Mouse (Mus musculus) layer of hippocampus, adult 18-20 months (tissue): ENCODE data around the gene Hvcn1. TPM values are rescaled to one million over a fixed set of nuclear protein-coding genes. Genes with fewer than 3 reads are reported as not detected.

Experiments
- DNase-seq, 2 experiments: peaks; one replicate each; pipeline ENCODE4 v3.0.0; 2022; ENCODE audit warnings: low spot score in 2 of 2
- total RNA-seq, 2 experiments: library from RNA; stranded (reverse); gene quantifications; 2 replicates each; pipeline ENCODE4 v1.2.3; 2021

Hvcn1 gene
- total RNA-seq, 2 experiments from 2014 or later, result 2.4 to 3.1 TPM

DNA sequence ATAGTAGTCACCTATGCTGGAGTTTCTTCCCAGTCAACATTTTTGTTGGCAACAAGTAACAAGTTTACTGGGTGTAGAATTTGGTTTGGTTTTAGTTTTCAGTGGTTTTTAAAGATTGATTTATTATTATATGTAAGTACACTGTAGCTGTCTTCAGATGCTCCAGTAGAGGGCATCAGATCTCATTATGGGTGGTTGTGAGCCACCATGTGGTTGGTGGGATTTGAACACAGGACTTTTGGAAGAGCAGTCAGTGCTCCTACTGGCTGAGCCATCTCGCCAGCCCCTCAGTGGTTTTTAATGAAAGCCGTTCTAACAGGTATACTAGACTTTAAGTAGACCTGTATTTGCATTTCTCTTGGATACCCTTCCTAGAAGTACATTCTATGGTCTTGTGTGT, 59.3 kb downstream of the Hvcn1 start:
- DNase-seq, result no peak

DNA sequence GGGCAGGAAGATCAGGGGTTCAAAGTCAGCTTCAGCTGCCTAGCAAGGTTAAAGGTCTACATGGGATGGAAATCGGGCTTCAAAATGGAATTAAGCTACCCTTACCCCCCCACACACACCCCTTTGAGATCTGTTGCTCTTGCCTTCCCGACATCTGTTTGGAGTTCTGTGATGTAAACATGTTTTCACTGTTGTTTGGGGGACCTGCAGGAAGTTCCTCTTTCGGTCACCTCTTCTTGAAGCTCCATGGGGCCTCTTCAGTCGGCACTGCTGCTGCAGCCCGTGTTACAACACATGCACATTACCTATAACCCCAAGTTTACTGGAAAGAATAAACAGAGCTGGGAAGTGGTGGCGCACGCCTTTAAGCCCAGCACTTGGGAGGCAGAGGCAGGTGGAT, 60.5 kb downstream of the Hvcn1 start:
- no peak for DNase-seq

DNA sequence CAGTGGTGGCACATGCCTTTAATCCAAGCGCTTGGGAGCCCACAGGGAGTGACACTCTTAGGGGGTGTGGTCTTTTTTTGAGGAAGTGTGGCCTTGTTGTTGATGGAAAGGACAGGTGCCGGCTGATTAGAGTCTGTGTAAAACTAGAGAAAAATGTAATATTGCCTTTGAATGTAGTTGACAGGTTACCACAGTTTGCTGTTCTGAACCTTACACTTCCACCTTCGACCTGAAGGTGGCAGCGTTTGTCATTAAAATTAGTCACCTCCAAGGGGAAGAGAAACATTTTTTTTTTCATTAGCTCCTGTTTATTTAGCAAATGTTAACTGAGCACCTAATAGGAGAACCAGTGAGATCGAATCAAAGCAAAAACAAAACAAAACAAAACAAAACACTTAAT, 61.3 kb downstream of the Hvcn1 start:
- DNase-seq, result peak; percentile 45 to 87

DNA sequence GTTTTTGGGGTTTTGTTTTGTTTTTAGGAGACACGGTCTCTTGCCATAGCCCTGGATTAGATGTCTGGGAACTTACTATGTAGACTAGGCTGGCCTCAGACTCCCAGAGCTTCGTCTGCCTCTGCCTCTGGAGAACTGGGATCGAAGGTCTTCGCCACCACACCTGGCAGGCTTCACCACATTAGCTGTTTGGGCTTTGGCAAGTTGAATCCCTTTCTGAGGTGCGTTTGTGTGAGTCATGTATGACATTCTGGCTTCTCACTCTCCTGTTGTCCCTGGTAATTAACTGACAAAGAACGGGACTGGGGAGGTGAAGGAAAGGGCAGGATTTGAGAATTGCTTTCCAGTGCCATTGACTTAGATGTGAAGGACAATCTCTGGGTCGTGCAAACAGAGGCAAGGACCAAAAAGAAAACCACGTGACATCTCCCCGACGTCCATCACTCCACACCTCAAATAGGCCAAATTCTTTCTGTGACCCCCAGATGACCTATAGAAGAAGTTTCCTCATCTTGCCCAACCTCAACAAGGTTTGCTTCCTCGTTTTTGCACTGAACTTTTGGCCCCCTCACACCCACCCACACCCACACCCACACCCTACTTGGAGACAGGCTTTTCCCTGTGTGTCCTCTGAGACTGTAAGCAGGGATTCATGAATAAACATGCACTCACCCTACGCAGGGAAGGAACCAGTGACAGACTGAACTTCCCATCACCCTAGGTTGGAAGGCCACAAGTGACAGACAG, 62.4 kb downstream of the Hvcn1 start:
- DNase-seq, result no peak

DNA sequence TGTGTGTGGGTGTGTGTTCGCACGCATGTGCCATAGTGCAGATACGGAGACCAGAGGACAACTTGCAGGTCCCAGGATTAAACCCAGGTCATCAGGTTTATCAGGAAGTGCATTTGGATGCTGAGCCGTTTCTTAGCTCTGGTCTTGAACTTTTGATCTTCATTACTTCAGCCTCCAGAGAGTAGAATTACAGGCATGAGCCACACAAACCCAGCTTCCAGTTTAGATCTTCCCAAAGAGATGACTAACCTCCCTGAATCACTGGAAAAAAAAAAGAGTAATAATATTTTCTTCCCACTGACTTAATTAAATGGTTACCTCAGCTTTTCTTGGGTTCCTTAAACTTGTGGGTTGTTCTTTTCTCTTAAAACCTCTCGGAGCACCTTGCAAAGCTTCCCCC, 66.2 kb downstream of the Hvcn1 start:
- DNase-seq, result no peak

DNA sequence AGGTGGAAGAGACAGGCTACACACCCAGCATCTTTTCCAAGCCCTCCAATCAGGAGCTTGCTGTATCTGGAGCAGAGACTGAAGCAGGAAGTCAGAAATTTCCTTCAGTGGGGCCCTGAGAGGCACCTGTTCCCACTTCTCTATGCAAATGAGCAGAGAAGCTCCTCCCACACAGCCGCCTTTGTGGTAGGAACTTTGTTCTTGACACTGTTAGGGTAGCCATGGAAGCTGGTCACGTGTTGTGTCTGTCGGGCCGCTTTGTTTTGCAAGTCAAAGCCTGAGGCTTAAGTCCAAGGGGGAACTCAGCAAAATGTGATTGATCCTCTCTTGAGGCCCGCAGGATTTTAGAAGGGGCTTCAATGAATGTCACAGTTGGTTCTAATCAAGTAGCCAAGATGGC, 68.2 kb downstream of the Hvcn1 start:
- no peak for DNase-seq

DNA sequence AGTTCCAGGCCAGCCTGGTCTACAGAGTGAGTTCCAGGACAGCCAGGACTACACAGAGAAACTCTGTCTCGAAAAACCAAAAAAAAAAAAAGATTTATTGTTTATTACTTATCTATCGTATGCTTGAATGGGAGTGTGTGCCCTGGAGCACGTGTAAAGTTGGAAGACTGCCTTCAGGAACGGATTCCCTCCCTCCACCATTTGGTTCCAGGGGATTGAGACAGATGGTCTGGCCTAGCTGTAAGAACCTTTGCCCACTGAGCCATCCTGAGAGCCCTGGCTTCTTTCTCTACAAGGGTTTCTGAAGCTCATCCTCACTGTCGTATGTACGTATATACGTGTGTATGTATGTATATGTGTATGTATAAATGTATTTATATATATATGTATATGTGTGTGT, 72.3 kb downstream of the Hvcn1 start:
- DNase-seq, result no peak

DNA sequence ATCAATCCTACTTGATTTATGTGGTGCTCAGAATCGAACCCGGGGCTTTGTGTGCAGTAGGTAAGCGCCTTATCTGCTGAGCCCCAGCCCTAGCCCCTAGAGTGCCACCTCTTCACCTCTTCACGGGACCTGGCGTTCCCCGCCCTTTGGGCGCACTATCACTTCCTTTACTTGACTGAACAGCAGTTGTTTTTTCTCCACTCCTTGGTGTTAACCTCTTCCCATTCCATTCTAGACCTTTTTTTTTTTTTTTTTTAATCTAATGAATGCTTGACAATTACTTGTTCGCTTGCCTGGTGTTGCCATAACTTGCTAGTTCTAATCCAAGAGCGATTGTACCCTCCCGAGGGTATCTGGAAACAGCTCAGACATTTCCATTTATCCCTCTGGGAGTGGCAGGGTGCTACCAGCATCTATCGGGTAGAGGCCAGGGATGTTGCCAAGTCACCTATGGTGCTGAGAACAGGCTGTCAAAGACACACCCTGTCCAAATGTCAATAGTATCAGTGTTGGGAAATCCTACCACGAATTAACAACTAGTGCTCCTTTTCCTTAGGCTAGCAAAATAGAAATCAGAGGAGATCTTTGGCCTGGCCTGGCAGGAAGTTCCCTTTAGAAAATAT, 73.3 kb downstream of the Hvcn1 start:
- DNase-seq, result no peak

DNA sequence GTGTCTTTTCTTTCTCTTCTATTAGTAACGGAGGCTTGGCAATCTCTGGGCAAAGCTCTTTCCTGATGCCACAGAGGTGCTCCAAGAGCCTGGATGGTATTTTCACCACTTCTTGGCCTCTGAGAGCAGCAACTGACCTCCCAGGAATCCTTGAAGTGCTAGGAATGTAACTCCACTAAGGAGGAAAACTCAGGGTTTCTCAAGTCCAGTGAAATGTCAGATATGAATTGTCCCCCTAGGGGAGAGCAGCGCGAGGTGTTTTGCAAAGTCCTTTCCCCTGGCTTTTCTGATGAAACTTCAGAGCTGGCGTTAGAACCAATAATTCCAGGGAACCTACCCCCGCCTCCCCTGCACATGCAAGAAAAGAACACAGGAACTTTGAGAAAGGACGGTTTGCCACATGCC, 73.8 kb downstream of the Hvcn1 start:
- no peak for DNase-seq

DNA sequence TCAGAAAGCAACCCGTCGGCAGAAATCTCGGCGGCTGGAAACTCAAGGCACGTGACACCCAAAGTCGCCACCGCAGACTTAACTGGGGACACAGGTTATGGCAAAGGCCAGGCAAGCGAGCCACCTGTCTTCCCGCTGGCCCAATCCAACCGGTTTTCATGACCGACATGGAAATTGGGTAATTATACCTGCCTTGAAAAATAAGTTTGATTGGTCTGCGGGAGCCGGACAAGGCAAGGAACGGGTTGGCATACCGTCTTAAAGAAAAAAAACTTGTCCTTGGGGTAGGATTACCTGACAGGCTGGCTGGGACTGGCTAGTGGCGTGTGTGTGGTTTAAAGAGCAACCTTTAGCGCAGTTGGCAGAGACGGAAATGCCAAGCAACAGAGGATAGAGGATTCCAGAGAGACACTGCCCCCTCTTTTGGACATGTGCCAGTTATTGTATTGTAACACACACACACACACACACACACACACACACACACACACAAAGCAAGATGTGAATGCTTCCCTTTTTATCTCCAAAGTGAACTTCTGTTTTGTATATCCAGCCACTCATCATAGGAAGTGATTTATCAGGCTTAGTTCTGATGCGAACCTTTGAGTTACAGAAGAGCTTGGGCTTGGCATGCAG, 74.3 kb downstream of the Hvcn1 start:
- DNase-seq, result no peak

DNA sequence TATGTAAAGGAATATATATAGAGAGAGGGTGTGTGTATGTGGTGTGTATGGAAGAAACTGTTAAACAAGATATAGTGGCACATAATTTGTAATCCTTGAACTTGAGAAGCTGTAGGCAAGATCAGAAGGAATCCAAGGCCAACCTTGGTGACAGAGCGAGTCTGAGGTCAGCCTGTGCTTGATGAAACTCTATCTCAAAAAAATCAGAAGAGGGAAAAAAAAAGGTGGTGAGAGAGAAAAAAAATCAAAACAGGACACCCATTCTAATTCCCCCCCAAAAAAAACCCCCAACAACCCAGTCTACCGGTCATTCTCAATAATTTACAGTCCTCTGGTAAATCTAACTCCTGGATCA, 77.2 kb downstream of the Hvcn1 start:
- DNase-seq, result no peak

DNA sequence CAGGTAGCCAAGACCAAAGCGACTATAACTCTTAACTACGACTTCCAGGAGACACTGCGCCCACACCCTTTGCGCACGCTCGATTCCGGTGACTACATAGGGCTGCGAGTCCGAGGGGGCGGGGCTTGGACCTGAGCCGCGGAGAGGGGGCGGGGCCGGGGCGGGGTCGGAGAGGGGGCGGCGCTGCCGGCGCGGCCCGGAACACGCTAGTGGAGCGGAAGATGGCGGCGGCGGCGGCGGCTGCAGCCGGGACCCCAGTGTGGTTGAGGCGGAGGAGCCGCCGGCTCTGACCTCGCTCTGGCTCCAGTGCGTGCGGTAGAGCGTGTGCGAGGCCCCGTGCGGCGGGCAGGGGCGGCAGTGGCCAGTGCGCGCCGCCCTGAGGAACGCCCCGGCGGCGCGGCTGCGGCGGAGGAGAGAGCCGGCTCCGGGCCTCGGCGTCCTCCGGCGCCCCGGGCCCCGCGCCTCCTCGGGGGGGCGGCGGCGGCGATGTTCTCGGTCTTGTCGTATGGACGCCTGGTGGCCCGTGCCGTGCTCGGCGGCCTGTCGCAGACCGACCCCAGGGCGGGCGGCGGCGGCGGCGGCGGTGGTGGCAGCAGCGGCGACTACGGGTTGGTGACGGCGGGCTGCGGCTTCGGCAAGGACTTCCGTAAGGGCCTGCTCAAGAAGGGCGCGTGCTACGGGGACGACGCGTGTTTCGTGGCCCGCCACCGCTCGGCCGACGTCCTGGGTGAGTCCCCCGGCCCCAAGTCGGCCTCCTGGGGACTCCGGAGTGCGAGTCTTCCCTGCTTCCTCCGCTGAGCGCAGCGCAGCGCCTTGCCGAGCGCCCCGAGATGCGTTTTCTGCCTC, 77.8 kb downstream of the Hvcn1 start, which contains the start of gene Pptc7:
Pptc7 (plus strand) TSS at position 183 of the 846 bp plus-strand sequence.
- DNase-seq, result peak; percentile 75 to 91

DNA sequence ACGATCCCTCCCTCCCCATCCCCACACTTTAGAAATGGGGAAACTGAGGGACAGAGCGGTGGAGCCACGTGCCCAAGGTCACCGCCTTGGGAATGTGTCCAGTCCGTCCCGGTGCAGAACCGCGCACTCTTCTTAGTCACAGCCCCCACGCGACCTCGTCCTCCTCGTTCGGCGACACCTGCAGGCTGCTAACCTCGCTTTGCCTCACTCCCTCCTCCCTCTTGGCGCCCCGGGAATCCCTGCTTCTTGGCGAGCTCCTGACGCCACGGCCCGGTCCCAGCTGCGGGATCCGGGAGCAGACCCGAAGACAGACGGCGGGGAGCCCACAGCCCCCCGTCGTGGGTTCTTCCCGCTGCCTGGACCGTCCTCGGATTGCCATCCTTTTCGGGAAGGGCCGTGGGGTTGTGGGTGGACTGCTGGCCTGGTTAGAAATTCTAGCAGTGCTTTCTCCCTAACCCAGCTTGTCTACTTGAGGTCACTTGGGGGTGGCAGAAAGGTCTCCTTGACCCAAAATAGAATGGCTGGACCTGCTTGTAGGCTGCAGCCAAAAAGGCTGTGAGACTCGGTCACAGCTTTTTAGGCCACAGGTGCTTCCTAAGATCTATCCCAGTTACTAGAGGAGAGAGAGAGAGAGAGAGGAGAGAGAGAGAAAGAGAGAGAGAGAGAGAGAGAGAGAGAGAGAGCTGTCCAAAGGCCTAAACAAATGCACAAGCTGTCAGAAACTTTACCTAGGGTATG, 78.6 kb downstream of the Hvcn1 start:
- DNase-seq, result no peak

DNA sequence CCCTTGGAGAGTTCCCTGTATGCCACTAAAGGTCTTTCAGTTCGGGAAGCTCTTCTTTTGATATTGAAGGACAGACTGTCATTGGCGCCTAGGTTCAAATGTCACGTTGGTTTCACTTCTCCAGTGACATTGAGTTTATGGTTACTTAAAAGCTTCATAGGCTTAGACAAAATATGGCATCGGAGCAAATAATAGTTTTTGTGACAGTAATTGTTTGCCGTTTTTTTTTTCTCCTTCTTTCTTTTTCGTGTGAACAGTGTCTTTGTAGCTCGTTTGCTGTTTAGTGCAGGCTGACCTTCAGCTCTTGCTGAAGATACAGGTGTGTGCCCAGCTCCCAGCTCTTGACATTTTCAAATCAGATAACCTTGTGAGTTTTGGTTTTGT, 79.2 kb downstream of the Hvcn1 start:
- no peak for DNase-seq

DNA sequence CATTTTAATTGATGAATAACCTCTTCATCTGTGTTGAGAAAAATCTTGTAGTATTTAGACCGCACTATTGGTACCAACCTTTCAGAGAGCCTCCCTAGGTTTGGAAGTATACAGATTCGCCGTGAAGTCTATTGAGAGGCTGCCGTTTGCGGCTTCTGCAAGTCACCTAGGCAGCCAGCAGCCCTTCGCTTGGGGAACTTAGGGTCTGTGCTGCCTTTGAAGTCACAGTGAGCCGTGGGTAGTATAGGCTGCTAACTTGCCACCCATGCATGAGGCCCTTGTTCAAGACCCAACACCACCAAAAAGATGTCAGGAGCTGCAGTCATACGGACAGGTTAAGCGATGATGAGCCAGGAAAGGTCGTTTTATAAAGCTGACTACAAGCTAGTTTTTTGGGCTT, 79.6 kb downstream of the Hvcn1 start:
- DNase-seq, result no peak

DNA sequence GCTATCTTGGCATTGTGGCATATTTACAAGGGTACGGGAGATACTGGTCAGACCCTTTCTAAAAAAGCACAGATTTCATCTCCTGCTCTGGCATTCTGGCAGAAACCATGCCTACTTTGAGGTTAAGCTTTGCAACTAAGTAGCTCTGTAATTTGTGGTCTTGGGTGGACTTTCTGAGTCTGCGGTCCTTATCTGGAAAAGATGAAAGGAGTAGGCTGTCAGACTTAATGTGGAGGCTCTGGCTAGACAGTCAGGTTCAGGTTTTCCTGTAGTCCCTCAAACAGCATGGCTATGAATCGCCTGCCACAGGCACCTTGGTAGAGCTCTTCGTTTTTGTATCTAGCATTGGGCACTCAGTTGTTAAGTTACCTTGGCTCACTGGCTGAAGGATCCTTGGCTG, 80.4 kb downstream of the Hvcn1 start:
- no peak for DNase-seq

DNA sequence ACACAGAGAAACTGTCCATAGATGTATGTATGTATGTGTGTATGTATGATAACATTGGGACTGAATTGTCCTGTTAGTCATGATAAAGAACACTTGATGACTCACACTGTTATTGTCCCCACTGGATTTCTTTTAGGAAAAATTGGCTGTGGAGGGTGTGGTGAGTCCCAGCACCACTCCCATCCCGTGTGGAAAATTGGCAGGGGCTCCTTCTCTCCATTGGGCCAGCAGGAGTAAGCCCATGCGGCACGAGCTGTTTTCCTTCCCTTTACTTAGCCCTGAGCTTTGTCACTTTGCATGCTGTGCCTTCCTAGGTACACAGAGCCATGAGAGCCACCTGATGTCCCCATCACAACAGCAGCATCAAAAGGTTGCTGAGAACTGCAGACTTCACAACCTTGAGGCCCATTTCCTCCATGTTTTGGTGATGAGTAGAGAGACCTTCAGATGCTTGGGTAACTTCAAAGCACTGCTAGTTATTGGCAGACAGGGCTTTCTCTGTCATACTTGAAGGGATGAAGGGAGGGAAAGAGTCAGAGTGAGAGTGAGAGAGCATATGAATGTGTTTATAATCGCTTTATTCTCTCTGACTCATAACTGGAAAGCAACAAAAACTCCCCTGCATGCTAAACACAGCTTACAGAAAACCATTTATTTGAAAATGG, 81.7 kb downstream of the Hvcn1 start:
- DNase-seq, result no peak

DNA sequence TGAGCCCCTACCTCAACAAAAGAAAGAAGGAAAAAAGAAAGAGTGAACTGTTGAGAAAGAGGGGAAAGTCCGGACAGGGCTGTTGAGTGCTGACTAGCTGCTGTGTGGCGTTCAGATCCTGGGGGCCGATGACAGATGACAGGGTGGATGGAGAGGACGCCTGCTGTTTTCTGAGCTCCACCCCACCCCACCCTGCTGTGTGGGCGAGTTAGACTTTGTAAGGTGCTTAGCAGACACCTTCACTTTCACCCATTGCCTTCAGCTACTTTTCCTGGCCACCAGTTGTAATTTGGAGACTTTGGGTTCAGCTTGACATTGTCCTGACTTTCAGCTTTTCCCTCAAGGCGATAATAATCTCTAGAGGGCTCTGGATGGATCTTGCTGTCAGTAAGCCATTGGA, 84.5 kb downstream of the Hvcn1 start:
- DNase-seq, result no peak
